Mouse (Mus musculus) megakaryocyte, adult 5-6 weeks (primary cell): Measurements from ENCODE around the gene Zfp180. TPM values are rescaled to one million over a fixed set of nuclear protein-coding genes. Genes with fewer than 3 reads are reported as not detected.

Experiments
- total RNA-seq, 2 experiments: library from RNA; stranded (forward) in 1 of 2; stranded (reverse) in 1 of 2; fragments of 153-499, 151-499 nt in 1 of 2; fragments of 221-1000, 200-1000 nt in 1 of 2; gene quantifications; 2 replicates each; pipeline versions ENCODE4 v1.2.3 to v1.2.4; 2015 to 2017

Zfp180 gene
- total RNA-seq, 2 experiments from 2014 or later = 14.8 to 15.7 TPM

Other genes with a start within 250 kb of the Zfp180 start
- gene Vmn1r176, start 244.6 kb upstream of the Zfp180 start, total RNA-seq (2015) = not detected in 2 replicates
- gene Vmn1r176, start 244.6 kb upstream of the Zfp180 start, total RNA-seq (2017) = not detected in 2 replicates
- not detected in 2 replicates for gene Vmn1r177, start 215.5 kb upstream of the Zfp180 start, total RNA-seq (2015)
- gene Vmn1r177, start 215.5 kb upstream of the Zfp180 start, total RNA-seq (2017) = not detected in 2 replicates
- gene Vmn1r178, start 189.9 kb upstream of the Zfp180 start, total RNA-seq (2015) = not detected in 2 replicates
- gene Vmn1r178, start 189.9 kb upstream of the Zfp180 start, total RNA-seq (2017) = not detected in 2 replicates
- gene Vmn1r179, start 154.9 kb upstream of the Zfp180 start, total RNA-seq (2015) = not detected in 2 replicates
- gene Vmn1r179, start 154.9 kb upstream of the Zfp180 start, total RNA-seq (2017) = not detected in 2 replicates
- not detected in 2 replicates for gene Vmn1r180, start 131.3 kb upstream of the Zfp180 start, total RNA-seq (2015)
- not detected in 2 replicates for gene Vmn1r180, start 131.3 kb upstream of the Zfp180 start, total RNA-seq (2017)
- not detected in 2 replicates for gene Vmn1r181, start 107.3 kb upstream of the Zfp180 start, total RNA-seq (2015)
- not detected in 2 replicates for gene Vmn1r181, start 107.3 kb upstream of the Zfp180 start, total RNA-seq (2017)
- gene V1rd19, start 80.2 kb upstream of the Zfp180 start, total RNA-seq (2015) = not detected in 2 replicates
- not detected in 2 replicates for gene V1rd19, start 80.2 kb upstream of the Zfp180 start, total RNA-seq (2017)
- gene Vmn1r183, start 28.7 kb upstream of the Zfp180 start, total RNA-seq (2015) = not detected in 2 replicates
- not detected in 2 replicates for gene Vmn1r183, start 28.7 kb upstream of the Zfp180 start, total RNA-seq (2017)
- 0.60 and 0.89 TPM in 2 replicates for gene Zfp112, start 30.4 kb downstream of the Zfp180 start, total RNA-seq (2015)
- 0.29 and 0.81 TPM in 2 replicates for gene Zfp112, start 30.4 kb downstream of the Zfp180 start, total RNA-seq (2017)
- gene Zfp235, start 52.2 kb downstream of the Zfp180 start, total RNA-seq (2015) = 4.5 and 8.1 TPM in 2 replicates
- 3.7 and 4.7 TPM in 2 replicates for gene Zfp235, start 52.2 kb downstream of the Zfp180 start, total RNA-seq (2017)
- gene Zfp114, start 93.1 kb downstream of the Zfp180 start, total RNA-seq (2015) = 0.71 and 0.80 TPM in 2 replicates
- gene Zfp114, start 93.1 kb downstream of the Zfp180 start, total RNA-seq (2017) = 0.11 and 0.65 TPM in 2 replicates
- 6.0 and 6.8 TPM in 2 replicates for gene Zfp111, start 129.5 kb downstream of the Zfp180 start, total RNA-seq (2015)
- gene Zfp111, start 129.5 kb downstream of the Zfp180 start, total RNA-seq (2017) = 6.8 and 8.9 TPM in 2 replicates
- 1.0 and 1.1 TPM in 2 replicates for gene Zfp109, start 155.6 kb downstream of the Zfp180 start, total RNA-seq (2015)
- gene Zfp109, start 155.6 kb downstream of the Zfp180 start, total RNA-seq (2017) = 1.5 and 2.6 TPM in 2 replicates
- gene Zfp108, start 172.9 kb downstream of the Zfp180 start, total RNA-seq (2015) = 0.56 and 0.93 TPM in 2 replicates
- 0.51 and 0.65 TPM in 2 replicates for gene Zfp108, start 172.9 kb downstream of the Zfp180 start, total RNA-seq (2017)
- gene Zfp93, start 188.5 kb downstream of the Zfp180 start, total RNA-seq (2015) = 0.36 TPM in 1 of 2 replicates, not detected in the other
- gene Zfp93, start 188.5 kb downstream of the Zfp180 start, total RNA-seq (2017) = 0.08 and 0.26 TPM in 2 replicates
- gene Zfp61, start 219.3 kb downstream of the Zfp180 start, total RNA-seq (2015) = 4.2 and 4.9 TPM in 2 replicates
- gene Zfp61, start 219.3 kb downstream of the Zfp180 start, total RNA-seq (2017) = 10.6 and 12.7 TPM in 2 replicates
- gene Zfp94, start 234.7 kb downstream of the Zfp180 start, total RNA-seq (2015) = 0.49 and 1.6 TPM in 2 replicates
- 0.94 and 0.95 TPM in 2 replicates for gene Zfp94, start 234.7 kb downstream of the Zfp180 start, total RNA-seq (2017)